Mouse (Mus musculus): Measurements from ENCODE around the gene Ddx46. TPM values are rescaled to one million over a fixed set of nuclear protein-coding genes. Genes with fewer than 3 reads are reported as not detected.
A peak's percentile ranks its signal among the peaks of the same experiment; 100 is the strongest.

Gene Ddx46
- polyA plus RNA-seq, 1 experiment from 2014 or later = 50.8 TPM

GRCm38 (mm10) chr13:55600657-55601056 lies 34.2 kb upstream of the Ddx46 start:
- peak overlapping the region; percentile 78 for H3K4me3 ChIP-seq (ENCODE audit: low read depth, low read length)
- peaks cover 9% of the 10 kb centered on the region; the same call in 1 of the 2 replicates for H3K36me3 ChIP-seq (ENCODE audit: control insufficient read depth, insufficient read depth, low read length)
- peak overlapping the region; percentile 83 for H3K9ac ChIP-seq (ENCODE audit: low read depth, low read length)
- H3K9me3 ChIP-seq (ENCODE audit: control insufficient read depth, low read length) = no peaks in the 10 kb centered on the region
- no peaks in the 10 kb centered on the region for H3K27me3 ChIP-seq (ENCODE audit: control insufficient read depth, insufficient read depth, low read length)
- H3K4me2 ChIP-seq (replicated peaks; ENCODE audit: low read depth, low read length) = peak overlapping the region; percentile 81
- DNase-seq (ENCODE audit: low spot score) (peak; percentile 27), ATAC-seq (ENCODE audit: low FRiP score) (no peak)
- 30% methylated on average over 9 of the region's 9 CpGs for WGBS
- H3K27ac ChIP-seq (ENCODE audit: low read depth, low read length) = no peak overlapping the region; the same call in 1 of the 2 replicates
- no peaks in the 10 kb centered on the region for H3K4me1 ChIP-seq (replicated peaks; ENCODE audit: control insufficient read depth, insufficient read depth, low read length)

- no peak overlapping the region for H3K27ac ChIP-seq (ENCODE audit: low read depth, low read length)
- ATAC-seq (ENCODE audit: low FRiP score) (no peak), DNase-seq (ENCODE audit: low spot score) (peak; percentile 92)
- no peaks in the 10 kb centered on the region for H3K9me3 ChIP-seq (ENCODE audit: control insufficient read depth, low read length)
- H3K9ac ChIP-seq (ENCODE audit: low read depth, low read length) = no peak overlapping the region
- no peak overlapping the region for H3K4me3 ChIP-seq (ENCODE audit: low read depth, low read length)
- no peaks in the 10 kb centered on the region for H3K4me1 ChIP-seq (replicated peaks; ENCODE audit: control insufficient read depth, insufficient read depth, low read length)
- no peaks in the 10 kb centered on the region for H3K27me3 ChIP-seq (ENCODE audit: control insufficient read depth, insufficient read depth, low read length)
- H3K4me2 ChIP-seq (replicated peaks; ENCODE audit: low read depth, low read length) = no peak overlapping the region
- peaks cover 8% of the 10 kb centered on the region; the same call in 1 of the 2 replicates for H3K36me3 ChIP-seq (ENCODE audit: control insufficient read depth, insufficient read depth, low read length)
- WGBS = 5% methylated on average over 3 of the region's 3 CpGs
Measured at GRCm38 (mm10) chr13:55601611-55602010, 33.2 kb upstream of the Ddx46 start.

GRCm38 (mm10) chr13:55604606-55605005 lies 30.2 kb upstream of the Ddx46 start:
- no peaks in the 10 kb centered on the region for H3K27me3 ChIP-seq (ENCODE audit: control insufficient read depth, insufficient read depth, low read length)
- H3K9ac ChIP-seq (ENCODE audit: low read depth, low read length) = no peak overlapping the region
- DNase-seq (ENCODE audit: low spot score) (no peak), ATAC-seq (ENCODE audit: low FRiP score) (no peak)
- 97% methylated on average over 3 of the region's 3 CpGs for WGBS
- H3K4me1 ChIP-seq (replicated peaks; ENCODE audit: control insufficient read depth, insufficient read depth, low read length) = no peaks in the 10 kb centered on the region
- H3K4me3 ChIP-seq (ENCODE audit: low read depth, low read length) = no peak overlapping the region
- no peak overlapping the region for H3K4me2 ChIP-seq (replicated peaks; ENCODE audit: low read depth, low read length)
- no peak overlapping the region for H3K27ac ChIP-seq (ENCODE audit: low read depth, low read length)
- no peaks in the 10 kb centered on the region for H3K9me3 ChIP-seq (ENCODE audit: control insufficient read depth, low read length)
- H3K36me3 ChIP-seq (ENCODE audit: control insufficient read depth, insufficient read depth, low read length) = 0 out of 2 replicates have a peak, but pooled peaks cover 5% of the 10 kb centered on the region

GRCm38 (mm10) chr13:55606899-55607623 lies 27.8 kb upstream of the Ddx46 start:
- H3K36me3 ChIP-seq (ENCODE audit: control insufficient read depth, insufficient read depth, low read length) = 0 out of 2 replicates have a peak, but pooled peaks cover 7% of the 10 kb centered on the region
- H3K4me2 ChIP-seq (replicated peaks; ENCODE audit: low read depth, low read length) = no peak overlapping the region
- 82% methylated on average over 10 of the region's 10 CpGs for WGBS
- no peak overlapping the region for H3K27ac ChIP-seq (ENCODE audit: low read depth, low read length)
- H3K27me3 ChIP-seq (ENCODE audit: control insufficient read depth, insufficient read depth, low read length) = no peaks in the 10 kb centered on the region
- ATAC-seq (ENCODE audit: low FRiP score) = no peak
- no peak overlapping the region for H3K9ac ChIP-seq (ENCODE audit: low read depth, low read length)
- H3K4me3 ChIP-seq (ENCODE audit: low read depth, low read length) = no peak overlapping the region
- no peaks in the 10 kb centered on the region for H3K4me1 ChIP-seq (replicated peaks; ENCODE audit: control insufficient read depth, insufficient read depth, low read length)
- DNase-seq (ENCODE audit: low spot score) = no peak
- no peaks in the 10 kb centered on the region for H3K9me3 ChIP-seq (ENCODE audit: control insufficient read depth, low read length)

- Histone ChIP-seq H3K27me3 (ENCODE audit: control insufficient read depth, insufficient read depth, low read length) (no peaks in the 10 kb centered on the region), H3K27ac (ENCODE audit: low read depth, low read length) (no peak overlapping the region), H3K36me3 (ENCODE audit: control insufficient read depth, insufficient read depth, low read length) (0 out of 2 replicates have a peak, but pooled peaks cover 7% of the 10 kb centered on the region), H3K4me1 (replicated peaks; ENCODE audit: control insufficient read depth, insufficient read depth, low read length) (no peaks in the 10 kb centered on the region), H3K4me3 (ENCODE audit: low read depth, low read length) (no peak overlapping the region), H3K9me3 (ENCODE audit: control insufficient read depth, low read length) (no peaks in the 10 kb centered on the region), H3K4me2 (replicated peaks; ENCODE audit: low read depth, low read length) (no peak overlapping the region), H3K9ac (ENCODE audit: low read depth, low read length) (no peak overlapping the region)
- ATAC-seq (ENCODE audit: low FRiP score) (no peak), DNase-seq (ENCODE audit: low spot score) (no peak)
- 85% methylated on average over 2 of the region's 2 CpGs for WGBS
Measured at GRCm38 (mm10) chr13:55607624-55608006, 27.2 kb upstream of the Ddx46 start.

- H3K9ac ChIP-seq (ENCODE audit: low read depth, low read length) = no peak overlapping the region
- DNase-seq (ENCODE audit: low spot score) (no peak), ATAC-seq (ENCODE audit: low FRiP score) (no peak)
- H3K4me1 ChIP-seq (replicated peaks; ENCODE audit: control insufficient read depth, insufficient read depth, low read length) = no peaks in the 10 kb centered on the region
- no peaks in the 10 kb centered on the region for H3K9me3 ChIP-seq (ENCODE audit: control insufficient read depth, low read length)
- no peaks in the 10 kb centered on the region for H3K27me3 ChIP-seq (ENCODE audit: control insufficient read depth, insufficient read depth, low read length)
- H3K4me2 ChIP-seq (replicated peaks; ENCODE audit: low read depth, low read length) = no peak overlapping the region
- WGBS = 88% methylated on average over 7 of the region's 7 CpGs
- no peak overlapping the region for H3K4me3 ChIP-seq (ENCODE audit: low read depth, low read length)
- 0 out of 2 replicates have a peak, but pooled peaks cover 4% of the 10 kb centered on the region for H3K36me3 ChIP-seq (ENCODE audit: control insufficient read depth, insufficient read depth, low read length)
- H3K27ac ChIP-seq (ENCODE audit: low read depth, low read length) = no peak overlapping the region
Measured at GRCm38 (mm10) chr13:55611996-55612395, 22.8 kb upstream of the Ddx46 start.

GRCm38 (mm10) chr13:55613471-55613870 lies 21.4 kb upstream of the Ddx46 start:
- Histone ChIP-seq H3K4me3 (ENCODE audit: low read depth, low read length) (no peak overlapping the region), H3K9me3 (ENCODE audit: control insufficient read depth, low read length) (no peaks in the 10 kb centered on the region), H3K27me3 (ENCODE audit: control insufficient read depth, insufficient read depth, low read length) (no peaks in the 10 kb centered on the region), H3K36me3 (ENCODE audit: control insufficient read depth, insufficient read depth, low read length) (0 out of 2 replicates have a peak, but pooled peaks cover 2% of the 10 kb centered on the region), H3K27ac (ENCODE audit: low read depth, low read length) (no peak overlapping the region), H3K4me2 (replicated peaks; ENCODE audit: low read depth, low read length) (no peak overlapping the region), H3K9ac (ENCODE audit: low read depth, low read length) (no peak overlapping the region), H3K4me1 (replicated peaks; ENCODE audit: control insufficient read depth, insufficient read depth, low read length) (no peaks in the 10 kb centered on the region)
- ATAC-seq (ENCODE audit: low FRiP score) = no peak
- 60% methylated on average over 5 of the region's 5 CpGs for WGBS
- no peak for DNase-seq (ENCODE audit: low spot score)

GRCm38 (mm10) chr13:55619328-55619727 lies 15.5 kb upstream of the Ddx46 start:
- WGBS = 97% methylated on average over 4 of the region's 4 CpGs
- Histone ChIP-seq H3K36me3 (ENCODE audit: control insufficient read depth, insufficient read depth, low read length) (no peaks in the 10 kb centered on the region), H3K9me3 (ENCODE audit: control insufficient read depth, low read length) (no peaks in the 10 kb centered on the region), H3K27ac (ENCODE audit: low read depth, low read length) (no peak overlapping the region), H3K9ac (ENCODE audit: low read depth, low read length) (no peak overlapping the region), H3K27me3 (ENCODE audit: control insufficient read depth, insufficient read depth, low read length) (no peaks in the 10 kb centered on the region), H3K4me3 (ENCODE audit: low read depth, low read length) (no peak overlapping the region), H3K4me1 (replicated peaks; ENCODE audit: control insufficient read depth, insufficient read depth, low read length) (no peaks in the 10 kb centered on the region; the same call in 1 of the 2 replicates), H3K4me2 (replicated peaks; ENCODE audit: low read depth, low read length) (no peak overlapping the region)
- DNase-seq (ENCODE audit: low spot score) = no peak
- no peak for ATAC-seq (ENCODE audit: low FRiP score)

GRCm38 (mm10) chr13:55620275-55620674 lies 14.6 kb upstream of the Ddx46 start:
- no peaks in the 10 kb centered on the region for H3K9me3 ChIP-seq (ENCODE audit: control insufficient read depth, low read length)
- no peak overlapping the region for H3K9ac ChIP-seq (ENCODE audit: low read depth, low read length)
- no peaks in the 10 kb centered on the region for H3K27me3 ChIP-seq (ENCODE audit: control insufficient read depth, insufficient read depth, low read length)
- H3K4me2 ChIP-seq (replicated peaks; ENCODE audit: low read depth, low read length) = no peak overlapping the region
- ATAC-seq (ENCODE audit: low FRiP score) = no peak
- no peak overlapping the region for H3K4me3 ChIP-seq (ENCODE audit: low read depth, low read length)
- 79% methylated on average over 2 of the region's 2 CpGs for WGBS
- H3K27ac ChIP-seq (ENCODE audit: low read depth, low read length) = no peak overlapping the region
- no peak for DNase-seq (ENCODE audit: low spot score)
- no peaks in the 10 kb centered on the region; the same call in 1 of the 2 replicates for H3K4me1 ChIP-seq (replicated peaks; ENCODE audit: control insufficient read depth, insufficient read depth, low read length)
- no peaks in the 10 kb centered on the region for H3K36me3 ChIP-seq (ENCODE audit: control insufficient read depth, insufficient read depth, low read length)

Measured in hindbrain, embryonic 11.5 days (tissue).